Mouse (Mus musculus): ENCODE results near the gene Fah. TPM values are rescaled to one million over a fixed set of nuclear protein-coding genes. Genes with fewer than 3 reads are reported as not detected.

The Fah gene
- total RNA-seq (2021), result 10 to 100 TPM; 16.0 to 20.1 TPM

DNA sequence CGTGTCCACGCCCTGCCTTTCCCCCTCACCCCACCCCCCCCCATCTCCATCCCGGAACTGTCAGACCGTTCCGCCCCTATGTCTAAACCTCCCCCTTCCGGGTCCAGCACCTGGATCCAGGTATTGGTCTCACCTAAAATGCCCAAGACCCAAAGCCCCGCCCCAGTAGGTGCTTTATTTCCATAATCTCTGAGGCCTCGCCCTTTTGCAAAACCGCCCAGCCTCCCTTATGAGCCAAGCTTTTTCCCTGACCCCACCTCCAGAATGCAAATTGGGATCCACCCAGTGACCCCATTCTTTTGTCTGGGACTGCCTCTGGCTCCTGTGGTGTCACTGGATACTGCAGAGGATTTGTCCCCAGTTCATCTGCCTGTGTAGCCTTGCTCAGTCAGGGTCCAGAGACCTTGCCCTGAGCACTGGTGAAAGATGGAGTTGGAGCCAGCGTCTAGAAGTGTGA, at the start of gene Fah:
Fah (minus strand) TSS at position 430 of the 457 bp plus-strand sequence.
- DNase-seq, result peak; percentile 6 to 27

DNA sequence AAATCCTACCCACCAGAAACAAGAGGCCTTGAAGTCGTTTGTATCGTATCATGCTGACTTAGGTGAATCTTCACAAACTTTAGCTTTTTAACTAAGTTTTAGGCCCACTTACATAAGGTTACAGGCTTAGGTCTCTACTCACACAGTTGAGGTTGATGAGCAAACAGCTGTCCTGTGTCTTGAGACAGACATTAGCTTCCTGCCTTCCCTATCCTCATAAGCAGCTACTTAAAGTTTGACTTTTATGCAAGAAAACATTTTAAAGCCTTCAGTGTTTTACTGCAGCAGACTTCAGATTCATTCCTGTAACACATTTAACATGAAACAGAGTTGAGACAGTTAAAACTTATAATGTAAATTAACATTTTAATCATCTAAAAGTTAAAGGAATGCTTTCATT, 46.2 kb upstream of the Fah start:
- no peak for DNase-seq

DNA sequence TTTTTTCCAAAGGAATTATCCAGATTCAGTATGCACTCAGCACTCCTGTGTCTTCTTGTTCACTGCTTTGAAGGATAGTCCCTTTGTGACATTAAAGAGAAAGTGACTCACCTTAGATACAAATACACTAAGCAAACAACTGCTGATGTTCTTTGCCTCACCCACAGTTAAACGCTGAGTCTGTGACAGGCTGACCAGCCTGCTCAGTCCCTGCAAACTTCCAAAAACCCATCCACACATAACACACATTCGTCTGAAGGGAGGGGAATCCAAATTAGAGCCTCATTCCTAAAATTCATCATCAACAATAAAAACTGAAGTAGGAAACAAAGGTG, 45.4 kb upstream of the Fah start:
- DNase-seq, result no peak

GRCm38 (mm10) chr7:84651303-84651986, 44.9 kb upstream of the Fah start:
- DNase-seq, result no peak

GRCm38 (mm10) chr7:84649016-84649415, 42.5 kb upstream of the Fah start:
- DNase-seq, result no peak

DNA sequence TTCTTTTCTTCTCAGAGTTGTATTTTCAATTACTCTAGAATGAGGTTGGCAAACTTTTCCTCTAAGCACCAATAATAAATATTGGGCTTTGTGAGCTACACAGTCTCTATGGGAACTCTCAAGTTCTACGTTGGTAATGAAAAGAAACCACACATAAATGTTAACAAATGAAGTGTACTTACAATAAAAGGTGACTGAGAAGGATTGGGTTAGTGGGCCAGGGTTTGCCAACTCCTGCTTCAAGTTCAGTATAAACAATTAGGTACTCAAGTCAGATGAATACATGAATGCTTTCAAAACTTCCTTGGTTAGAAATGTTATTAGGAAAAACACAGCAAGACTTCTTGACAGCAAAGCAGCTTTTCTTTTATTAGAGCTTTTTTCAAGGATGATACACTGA, 39.7 kb upstream of the Fah start:
- DNase-seq, result no peak

DNA sequence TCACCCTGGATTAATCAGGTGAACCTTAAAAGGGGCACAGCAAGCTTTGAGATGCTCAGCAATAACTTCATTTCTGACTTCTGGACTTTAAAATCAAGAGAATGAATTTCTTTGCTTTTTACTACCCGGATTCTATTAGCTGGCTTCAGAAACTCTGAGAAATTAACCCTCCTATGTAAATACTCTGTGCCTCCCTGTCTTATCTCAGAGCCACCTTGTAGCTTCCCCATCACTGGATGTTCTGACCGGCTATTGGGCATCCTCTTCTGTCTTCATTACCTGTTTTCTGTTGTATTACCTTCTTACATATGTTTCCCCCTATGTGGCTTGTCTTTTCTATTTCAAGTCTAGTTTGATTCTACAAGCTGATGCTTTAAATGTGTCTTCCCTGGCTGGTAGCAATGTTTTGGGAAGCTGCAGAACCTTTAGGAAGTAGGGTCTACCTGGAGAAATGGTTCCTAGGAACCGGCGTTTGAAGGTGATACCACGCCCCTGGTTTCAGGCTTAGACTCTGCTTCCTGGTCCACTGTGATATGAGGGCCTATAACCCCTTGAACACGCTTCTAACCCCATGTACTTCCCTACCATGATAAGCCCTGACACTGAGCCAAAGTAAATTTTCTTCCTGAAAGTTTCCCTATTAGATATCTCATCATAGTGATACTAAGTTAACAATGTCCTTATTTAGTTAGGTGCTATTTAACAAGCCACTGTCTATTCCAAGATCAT, 36.9 kb upstream of the Fah start:
- no peak for DNase-seq

GRCm38 (mm10) chr7:84642159-84642928, 35.8 kb upstream of the Fah start:
- no peak for DNase-seq

DNA sequence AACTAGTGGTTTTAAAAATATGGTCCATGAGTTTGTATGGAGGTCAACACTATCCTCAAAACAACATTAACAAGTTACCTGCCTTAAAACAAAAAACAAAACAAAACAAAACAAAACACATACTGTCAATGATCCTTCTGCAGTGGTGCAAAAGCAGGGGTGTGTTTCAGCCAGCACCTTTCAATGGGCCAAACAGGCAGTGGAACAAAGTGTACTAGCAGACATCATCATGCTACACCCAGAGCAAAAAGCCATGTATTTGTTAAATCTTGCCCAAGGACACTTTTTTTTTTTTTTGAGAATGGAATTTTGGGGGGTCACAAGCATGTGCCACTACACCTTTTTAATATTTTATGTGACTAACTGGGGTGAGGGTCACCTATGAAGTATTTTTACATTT, 30.4 kb upstream of the Fah start:
- DNase-seq, result no peak

DNA sequence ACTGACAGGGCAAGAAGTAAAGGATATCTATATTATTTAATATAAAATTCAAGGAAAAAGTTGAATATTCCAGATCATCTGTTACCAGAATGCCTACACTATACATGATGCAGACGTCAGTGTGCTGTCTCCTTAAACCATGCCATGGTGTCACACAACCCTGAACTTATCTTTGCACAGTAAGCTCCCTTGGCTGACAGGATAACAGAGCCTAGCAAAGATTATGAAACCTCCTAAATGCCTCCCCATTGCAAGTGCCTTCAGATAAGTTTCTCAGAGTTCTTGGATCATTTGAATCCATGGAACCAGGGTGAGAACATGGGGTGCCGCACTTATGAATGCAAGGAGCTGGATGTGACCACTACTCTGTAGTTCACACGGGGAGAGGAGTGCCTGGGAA, 25.4 kb upstream of the Fah start:
- DNase-seq, result no peak

DNA sequence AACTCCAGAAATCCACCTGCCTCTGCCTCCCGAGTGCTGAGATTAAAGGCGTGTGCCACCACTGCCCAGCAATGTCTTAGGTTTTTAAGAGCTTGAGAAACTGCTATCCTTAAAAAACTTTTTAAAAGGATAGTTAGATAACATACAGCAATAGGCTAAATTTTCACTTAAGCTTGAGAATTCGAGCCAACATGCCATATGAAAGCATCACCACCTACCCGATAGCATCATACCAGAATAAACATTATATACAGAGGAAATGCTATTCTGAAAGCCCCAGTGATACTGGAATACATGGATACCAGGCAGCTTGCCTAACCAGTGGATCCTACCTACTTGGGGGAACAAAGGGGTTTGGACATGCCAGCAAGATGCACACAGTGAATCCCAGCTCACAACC, 17.2 kb upstream of the Fah start:
- DNase-seq, result no peak

DNA sequence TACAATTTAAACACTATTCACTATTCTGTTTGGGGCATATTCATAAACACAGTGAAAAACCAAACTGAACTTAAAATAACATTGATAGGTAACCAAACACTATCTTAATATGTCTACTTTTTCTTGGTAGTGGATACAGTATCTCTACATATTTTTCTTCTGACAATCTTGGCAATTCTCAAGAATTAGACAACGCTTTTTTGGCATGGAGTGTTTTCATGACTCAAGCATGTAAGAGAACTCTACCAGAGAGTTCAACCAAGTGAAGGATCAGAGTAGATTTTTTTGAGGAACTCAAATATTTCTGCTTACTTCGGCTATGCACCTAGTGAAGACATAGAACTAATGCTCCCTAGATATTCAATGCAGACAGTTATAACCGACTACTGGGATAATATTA, 14.4 kb upstream of the Fah start:
- DNase-seq, result no peak

- DNase-seq, result no peak
Measured at GRCm38 (mm10) chr7:84618951-84619350, 12.4 kb upstream of the Fah start.

DNA sequence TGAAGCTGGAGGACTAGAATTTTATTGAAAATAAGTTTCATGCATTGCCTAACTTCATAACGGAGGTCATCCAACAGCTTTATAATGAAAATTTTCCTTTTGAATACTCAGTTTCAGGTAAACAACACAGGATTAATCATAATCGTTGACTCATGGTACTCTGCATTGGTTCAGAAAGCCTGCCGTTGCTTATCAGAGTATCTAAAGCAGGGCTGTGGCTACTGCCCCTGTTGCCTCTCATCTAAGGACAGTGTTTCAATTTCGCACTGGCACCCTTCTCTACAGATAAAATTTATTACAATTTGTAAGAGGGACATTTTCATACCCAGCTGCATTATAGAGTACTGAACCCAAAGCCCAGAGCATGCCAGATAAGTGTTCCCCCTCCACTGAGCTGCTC, 5.9 kb upstream of the Fah start:
- no peak for DNase-seq

GRCm38 (mm10) chr7:84611609-84612008, 5.1 kb upstream of the Fah start:
- DNase-seq, result no peak

DNA sequence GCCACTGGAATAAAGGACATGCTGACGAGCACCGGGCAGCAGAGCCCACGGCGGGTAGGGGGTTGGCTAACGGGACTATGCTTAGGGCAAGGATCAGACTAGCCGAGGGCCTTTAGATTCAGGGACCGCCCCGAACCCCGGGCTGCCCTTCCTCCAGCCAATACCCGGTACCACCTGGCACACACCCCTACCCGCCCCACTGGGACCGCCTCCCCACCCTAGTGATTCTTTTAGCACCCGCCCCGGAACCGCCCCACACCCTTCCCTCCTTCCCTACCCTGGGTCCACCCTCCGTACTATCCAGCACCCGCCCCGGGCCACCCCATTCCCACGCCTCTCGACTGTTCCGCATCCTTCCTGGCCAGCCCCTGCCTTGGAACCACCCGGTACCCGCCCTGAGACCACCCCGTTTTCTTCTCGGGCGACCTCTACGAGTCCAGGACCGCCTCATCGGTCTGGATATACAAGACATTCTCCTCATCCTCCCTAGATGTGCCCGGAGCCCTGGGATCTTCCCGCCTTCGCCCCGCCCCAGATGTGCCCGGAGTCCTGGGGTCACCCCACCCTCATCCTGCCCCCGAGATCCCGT, 724 bp downstream of the Fah start:
- peak; percentile 78 to 79 for DNase-seq

DNA sequence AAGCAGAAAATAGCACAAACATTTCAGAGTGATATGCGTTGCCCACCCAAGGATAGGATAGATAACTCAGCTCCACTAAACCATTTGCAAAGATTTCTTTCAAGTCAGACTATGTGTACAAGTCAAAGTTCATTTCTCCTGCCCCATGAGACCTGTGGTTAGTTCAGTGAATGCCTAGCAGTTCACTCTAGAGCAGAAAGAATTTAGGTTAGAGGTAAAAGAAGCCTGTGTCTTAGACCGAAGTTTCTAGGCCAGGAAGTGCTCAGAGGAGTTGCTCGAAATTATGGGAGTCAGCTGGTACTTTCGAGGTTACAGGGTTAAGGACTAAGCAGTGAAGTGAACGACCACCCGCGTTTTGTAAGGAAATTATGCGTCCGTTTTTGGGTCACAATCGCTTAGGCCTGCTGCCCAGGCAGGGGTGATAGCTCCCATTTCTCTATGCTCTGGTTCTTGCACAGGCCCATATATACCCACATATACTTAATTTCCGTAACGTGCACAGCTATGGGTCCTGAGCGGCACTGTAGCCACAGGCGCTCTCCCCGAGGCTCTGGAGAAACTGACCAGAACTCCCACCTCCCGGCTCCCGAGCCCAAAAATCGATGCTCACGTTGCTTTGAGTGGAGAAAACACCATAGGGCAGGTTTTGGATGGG, 1.4 kb downstream of the Fah start:
- no peak for DNase-seq

DNA sequence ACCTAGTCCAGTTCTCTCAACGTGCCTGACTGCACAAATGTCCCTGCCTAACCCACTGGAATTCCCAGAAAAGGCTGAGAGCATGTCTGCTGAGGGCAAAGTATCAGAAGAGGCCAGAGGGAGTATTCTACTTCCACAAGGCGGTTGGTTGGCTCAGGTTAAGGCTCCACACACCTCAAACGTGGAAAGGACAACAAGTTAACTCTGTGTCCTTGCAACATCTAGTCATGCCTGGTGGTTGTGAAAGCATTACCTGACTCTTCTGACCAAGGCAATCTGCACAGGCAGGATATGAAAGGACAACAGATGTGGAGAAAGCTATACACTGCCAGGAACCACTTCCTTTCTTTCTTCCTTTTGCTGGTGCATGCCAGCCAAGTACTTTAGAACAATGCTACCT, 2.0 kb downstream of the Fah start:
- DNase-seq, result no peak

DNA sequence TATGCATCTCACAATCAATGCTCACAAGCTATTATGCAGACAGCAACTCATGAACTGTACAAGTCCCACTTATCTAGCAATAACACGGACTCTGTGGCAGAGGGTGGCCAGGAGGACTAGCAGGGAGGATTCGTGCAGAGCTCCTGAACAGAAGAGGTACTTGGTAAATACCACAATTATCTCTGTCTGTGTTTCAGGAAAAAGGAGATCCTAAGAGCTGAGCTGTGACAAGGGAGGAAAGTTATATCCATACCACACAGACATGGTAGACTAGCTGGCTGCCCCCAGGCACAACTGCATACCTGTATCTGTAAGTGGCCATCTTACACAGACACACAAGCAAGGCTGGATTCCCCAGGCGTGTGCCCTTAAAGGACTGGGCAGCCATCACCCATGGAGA, 5.2 kb downstream of the Fah start:
- DNase-seq, result no peak

DNA sequence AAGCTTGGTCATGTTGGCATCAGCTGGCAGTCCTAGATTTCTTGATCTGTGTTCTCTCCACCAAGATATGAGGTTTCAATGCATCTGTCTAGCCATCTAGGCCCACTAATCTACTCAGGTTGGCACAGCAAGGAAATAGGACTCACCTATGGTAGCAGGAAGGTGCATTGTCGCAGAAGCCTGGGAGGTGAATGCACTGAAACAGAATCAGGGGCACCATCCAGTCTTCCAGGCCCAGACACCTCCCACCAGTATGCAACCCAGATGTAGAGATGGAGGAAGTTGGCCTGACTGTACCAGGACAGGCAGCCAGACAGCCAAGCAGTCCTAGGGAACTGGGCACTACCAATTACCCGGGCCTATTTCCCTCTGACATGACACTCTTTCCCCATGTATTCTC, 5.9 kb downstream of the Fah start:
- DNase-seq, result no peak

GRCm38 (mm10) chr7:84596633-84597032, 9.9 kb downstream of the Fah start:
- DNase-seq, result no peak

- no peak for DNase-seq
Measured at GRCm38 (mm10) chr7:84596002-84596401, 10.5 kb downstream of the Fah start.

DNA sequence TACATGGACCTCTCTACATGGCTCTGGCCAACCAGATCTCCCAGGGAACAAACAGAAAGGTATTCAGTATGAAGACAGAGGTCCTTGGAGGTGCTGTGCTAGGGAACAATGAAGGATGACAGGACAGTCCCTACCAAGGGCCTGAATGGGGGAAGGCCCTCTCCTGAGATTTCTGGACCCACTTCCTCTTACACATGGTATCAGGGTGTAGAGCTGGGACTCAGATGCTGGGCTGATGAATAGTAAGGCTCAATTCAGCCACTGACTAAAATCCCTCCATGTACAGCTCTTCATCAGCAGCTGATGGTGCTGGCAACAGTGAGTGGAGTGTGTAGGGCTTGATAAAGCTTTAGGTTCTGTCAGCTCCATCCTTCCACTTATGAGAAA, 11.6 kb downstream of the Fah start:
- no peak for DNase-seq

Data from layer of hippocampus, postnatal 36 days (tissue).